Mouse (Mus musculus) gastrocnemius, postnatal 14 days (tissue): ENCODE results near the gene Crisp4. TPM values are rescaled to one million over a fixed set of nuclear protein-coding genes. Genes with fewer than 3 reads are reported as not detected.

Experiments used
- DNase-seq: peaks from one replicate; pipeline ENCODE4 v3.0.0; 2021; ENCODE audit warnings: mixed read lengths
- intact Hi-C: fragments of 180-260 bp; cut with DNase I; formaldehyde crosslinking; loops from one replicate; pipeline ENCODE4 v1.15.1; 2025; ENCODE audit warnings: low total_unique reads
- long read RNA-seq, 2 experiments: library from polyadenylated mRNA; stranded (forward); transcript quantifications; one replicate each; pipeline ENCODE4 v2.0.0; 2021
- total RNA-seq, 2 experiments: library from RNA; stranded (reverse); gene quantifications; 2 replicates each; pipeline ENCODE4 v1.2.3; 2021

The Crisp4 gene
- not detected for total RNA-seq
- long read RNA-seq, experiment 1 = 0 reads
- long read RNA-seq, experiment 2 = 0 reads

GRCm38 (mm10) chr1:18145802-18146201 is at the start of gene Crisp4:
TSS of gene Crisp4 (minus strand) at chr1:18145902.
- no peak for DNase-seq
- intact Hi-C loops = no loop called here

DNA sequence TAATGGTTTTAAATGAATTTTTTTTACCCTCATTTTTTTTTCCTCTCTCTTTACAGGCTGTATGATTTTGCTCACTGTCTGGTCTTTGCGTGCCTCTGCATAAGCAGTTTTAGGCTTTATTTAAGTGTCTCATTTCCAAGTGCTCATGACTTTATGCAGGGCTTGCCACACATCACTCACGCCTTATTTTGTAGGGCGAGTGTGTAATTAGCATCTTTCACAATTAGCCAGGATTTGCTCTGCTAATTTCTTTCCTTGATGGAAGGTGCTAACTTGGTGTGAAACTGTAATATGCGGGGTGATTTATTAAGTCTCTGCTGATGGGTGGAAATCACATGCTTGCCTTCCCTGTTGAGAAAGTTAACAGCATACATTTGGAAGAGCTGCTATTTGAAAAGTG is 46.0 kb upstream of the Crisp4 start:
- intact Hi-C loops = no loop called here
- no peak for DNase-seq

DNA sequence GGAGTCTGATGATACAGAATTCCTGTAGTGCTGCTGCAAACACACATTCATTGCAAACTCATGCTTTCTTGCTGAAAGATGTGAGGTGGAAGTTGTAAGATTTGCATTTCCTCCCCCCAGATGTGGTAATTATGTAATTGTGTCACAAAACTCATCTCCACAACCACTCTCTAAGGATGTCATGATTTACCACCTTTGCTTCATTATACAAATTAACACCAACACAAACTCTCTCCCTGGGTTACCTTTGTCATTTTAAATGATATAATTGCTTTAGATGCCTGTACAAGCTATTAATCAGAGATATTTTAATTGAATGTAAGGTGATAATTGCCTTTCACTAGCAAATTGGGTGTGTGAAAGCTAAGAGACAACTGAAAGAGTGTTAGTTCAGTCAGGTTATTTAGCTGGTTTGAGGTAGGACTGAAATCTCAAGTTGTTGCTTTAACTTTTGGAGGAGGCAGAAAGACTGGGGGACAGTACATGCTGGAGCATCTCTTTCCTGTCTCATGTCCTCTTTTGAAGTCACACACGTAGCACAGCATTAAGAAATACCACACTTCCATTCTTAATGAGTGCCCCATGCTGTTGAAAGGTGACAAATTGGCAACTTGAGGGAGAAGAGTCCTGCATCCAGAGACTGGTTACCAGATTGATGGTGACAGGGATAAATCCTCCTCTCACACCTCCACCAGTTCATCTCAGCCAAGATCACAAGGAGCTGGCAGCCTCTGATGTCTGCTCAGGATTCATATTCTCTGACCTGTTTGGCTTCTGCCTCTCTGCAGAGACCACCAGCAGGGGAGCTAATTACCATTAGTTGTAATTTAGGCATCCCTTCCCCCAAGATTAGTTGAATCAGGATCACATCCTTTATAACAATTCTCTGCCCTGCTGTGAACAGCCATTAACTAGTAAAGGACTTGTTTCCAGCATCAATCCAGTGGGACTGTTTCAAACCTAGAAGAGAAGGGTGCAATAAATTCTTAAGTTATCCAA is 45.3 kb upstream of the Crisp4 start:
- intact Hi-C loops = no loop called here
- no peak for DNase-seq

- no peak for DNase-seq
- intact Hi-C loops = no loop called here
Measured at GRCm38 (mm10) chr1:18181167-18181566, 35.5 kb upstream of the Crisp4 start.

GRCm38 (mm10) chr1:18170573-18170972 is 24.9 kb upstream of the Crisp4 start:
- intact Hi-C loops = no loop called here
- no peak for DNase-seq

GRCm38 (mm10) chr1:18168261-18168660 is 22.6 kb upstream of the Crisp4 start:
- no peak for DNase-seq

DNA sequence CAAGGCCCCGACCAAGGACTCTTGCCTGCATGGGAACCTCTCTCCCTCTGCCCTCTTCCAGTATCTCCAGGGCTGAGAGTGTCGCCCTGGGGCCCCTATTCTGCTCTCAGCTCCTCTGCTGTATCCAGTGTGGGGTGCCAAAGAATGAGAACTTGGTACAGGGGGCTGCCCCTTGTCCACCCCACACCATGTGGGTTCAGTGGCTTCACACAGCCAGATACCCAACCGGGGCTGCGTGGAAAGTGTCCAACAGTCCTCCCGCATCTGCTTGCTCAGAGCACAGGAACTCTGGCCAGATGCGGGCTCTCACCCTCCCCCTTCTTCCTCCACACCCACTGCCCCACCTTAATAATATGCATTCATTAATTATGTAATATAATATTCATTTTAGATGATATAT is 13.4 kb upstream of the Crisp4 start:
- intact Hi-C loops = no loop called here

More at GRCm38 (mm10) chr1:18168261-18168660, 22.6 kb upstream of the Crisp4 start:
- intact Hi-C loops = no loop called here

DNA sequence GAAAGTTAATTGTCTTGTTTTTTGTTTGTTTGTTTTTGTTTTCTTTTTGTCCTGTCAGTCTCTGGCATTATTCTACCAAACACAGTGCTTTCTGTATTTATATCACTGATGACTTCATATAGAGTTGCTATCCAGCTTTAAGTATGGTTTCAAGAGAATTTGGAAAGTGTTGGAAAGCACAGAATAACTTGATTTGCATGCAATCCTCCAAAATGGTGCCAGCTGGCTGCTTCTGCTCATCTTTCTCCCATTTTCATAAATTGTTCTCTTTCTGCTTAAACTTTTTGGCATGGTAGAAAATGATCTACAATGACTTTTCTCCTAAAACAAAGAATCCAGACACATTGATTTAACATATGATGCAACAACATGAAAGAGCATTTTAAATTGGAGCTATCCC is 2.5 kb upstream of the Crisp4 start:
- DNase-seq = no peak
- intact Hi-C loops = no loop called here

More for the DNA sequence above, 13.4 kb upstream of the Crisp4 start:
- DNase-seq = no peak

DNA sequence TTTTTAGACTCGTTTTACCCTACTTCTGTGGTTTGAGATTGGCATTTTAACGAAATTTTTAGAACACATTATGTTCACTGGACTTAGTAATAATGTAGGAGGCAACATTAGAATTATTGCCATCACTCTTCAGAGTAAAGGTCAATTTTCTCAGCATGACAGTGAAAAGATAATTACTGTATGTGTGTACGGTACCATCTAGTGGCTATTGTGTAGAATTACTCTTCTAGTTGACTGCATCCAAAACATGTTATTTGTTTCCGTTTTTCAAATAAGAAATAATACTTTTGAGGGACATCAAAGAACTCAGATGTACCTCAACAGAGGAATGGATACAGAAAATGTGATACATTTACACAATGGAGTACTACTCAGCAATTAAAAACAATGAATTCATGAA is 14.0 kb downstream of the Crisp4 start:
- intact Hi-C loops = no loop called here
- no peak for DNase-seq

DNA sequence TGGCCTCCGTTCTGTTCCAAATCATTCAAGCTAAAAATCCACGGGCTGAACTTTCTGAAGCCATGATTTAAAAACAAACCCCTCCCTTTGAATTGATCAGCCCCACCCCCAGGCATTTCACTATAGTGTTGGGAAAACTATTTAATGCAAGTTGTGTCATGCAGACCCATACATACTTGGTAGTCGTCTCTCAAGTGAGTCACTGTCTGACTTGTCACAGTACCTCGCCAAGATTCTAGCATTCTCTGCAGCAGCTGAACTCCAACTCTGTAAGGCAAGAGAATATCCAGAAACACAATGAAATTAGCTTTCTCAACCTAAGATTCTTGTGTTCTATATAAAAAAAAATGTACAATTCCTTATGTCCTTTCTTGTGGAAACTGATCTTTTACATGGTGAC is 15.7 kb downstream of the Crisp4 start:
- no peak for DNase-seq
- intact Hi-C loops = no loop called here

DNA sequence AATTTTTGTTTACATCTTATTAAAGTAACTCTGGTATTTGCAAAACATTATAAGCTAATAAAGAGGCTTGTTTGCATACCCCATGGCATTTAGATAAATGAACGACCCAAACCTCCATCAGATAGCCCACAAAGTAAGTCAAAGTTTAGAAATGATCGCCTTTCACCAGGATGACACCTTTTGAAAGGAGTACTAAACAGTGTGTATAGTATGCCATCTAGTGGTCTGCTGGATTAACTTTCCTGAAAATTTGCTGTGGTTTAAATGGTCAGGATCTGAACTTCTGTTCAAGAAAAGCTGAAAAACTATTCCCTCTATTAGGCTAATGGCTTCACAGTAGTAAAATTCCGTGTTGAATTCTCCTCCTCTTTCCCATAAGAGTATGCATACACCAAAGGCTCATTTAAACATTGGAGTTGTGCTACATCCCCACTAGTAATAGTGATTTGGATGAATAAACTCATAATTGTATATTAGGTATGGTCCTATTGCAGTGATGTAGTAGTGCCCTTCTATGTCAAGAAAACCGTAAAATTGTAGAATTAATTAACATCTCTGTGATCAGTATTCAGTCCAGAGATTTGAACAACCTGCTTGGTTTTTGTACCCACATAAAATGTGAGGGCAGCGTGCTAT is 38.9 kb downstream of the Crisp4 start:
- intact Hi-C loops = loop anchor here (10.0 kb wide), 1 partner anchor 942 kb away; no protein-coding TSS in a partner anchor
- no peak for DNase-seq

DNA sequence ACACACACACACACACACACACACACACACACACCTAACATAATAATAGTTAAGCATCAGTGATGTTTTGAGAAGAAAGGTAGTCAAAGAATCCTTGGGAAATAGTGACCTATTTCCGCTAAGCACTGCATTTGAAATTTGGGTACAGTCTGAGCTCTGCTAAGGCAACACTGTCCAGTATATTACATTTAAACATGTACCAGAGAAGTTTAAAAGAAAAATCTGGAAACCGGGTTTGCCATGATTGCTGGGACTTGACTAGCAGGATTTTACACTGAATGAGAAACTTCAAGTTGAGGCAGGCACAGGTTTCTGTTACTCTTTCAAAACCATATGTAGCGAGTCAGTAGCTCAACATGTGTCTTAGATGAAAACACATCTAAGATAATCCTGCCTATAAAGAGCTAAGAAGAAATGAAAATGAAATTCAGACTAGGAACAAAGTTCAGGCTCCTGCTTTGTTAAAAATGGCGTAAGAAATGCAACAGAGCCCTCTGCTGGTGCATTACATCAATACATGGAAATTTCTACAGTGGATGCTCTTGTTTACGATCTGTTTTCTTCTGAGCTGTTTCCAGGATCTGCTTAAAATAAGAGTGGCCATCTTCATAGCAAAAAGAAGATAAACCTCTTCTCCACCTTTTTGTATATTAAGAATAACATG is 39.7 kb downstream of the Crisp4 start:
- intact Hi-C loops = loop anchor here (10.0 kb wide), 1 partner anchor 941 kb away; no protein-coding TSS in a partner anchor
- DNase-seq = no peak

DNA sequence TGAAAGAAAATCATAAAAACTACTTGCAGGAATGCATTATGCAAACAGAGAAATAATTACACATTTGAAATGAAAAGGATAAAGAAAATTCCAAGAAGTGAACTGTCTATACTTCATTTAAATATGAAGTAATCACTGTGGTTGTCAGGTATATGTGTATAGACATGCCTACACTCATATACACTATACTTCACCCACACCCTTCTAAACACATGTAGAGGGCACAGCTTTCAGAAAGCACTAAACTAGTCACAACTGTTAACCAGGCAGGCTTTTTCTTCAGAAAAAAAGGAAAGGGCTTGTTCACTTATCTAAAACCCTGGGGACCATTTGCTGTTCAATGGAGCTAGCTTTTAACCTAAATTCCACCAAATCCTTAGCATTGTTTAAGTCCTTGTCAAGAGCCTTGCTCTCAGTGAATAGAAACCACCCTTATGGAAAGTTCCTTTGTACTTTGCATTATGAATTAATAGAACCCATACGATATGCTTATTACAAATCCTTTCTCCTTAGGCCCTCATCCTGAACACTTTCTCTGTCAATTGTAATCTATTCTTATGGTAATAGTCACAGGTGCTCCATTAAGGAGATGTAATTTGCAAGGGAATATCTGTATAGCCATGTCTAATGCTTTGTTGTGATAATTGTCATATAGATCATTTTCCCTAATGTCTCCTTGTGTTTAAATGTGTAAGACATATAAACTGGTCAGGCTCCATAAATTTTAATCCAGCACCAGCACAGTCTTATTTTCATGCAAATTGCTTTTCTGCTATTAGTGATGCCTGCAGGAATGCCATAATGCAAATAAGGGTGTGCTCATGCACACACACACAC is 40.5 kb downstream of the Crisp4 start:
- DNase-seq = no peak

More for the DNA sequence above, 40.5 kb downstream of the Crisp4 start:
- intact Hi-C loops = loop anchor here (10.0 kb wide), 1 partner anchor 940 kb away; no protein-coding TSS in a partner anchor

Other genes starting within 250 kb of the Crisp4 start
- not detected for gene Defb18, start 91.5 kb upstream of the Crisp4 start, total RNA-seq
- gene Defb41, start 119.2 kb upstream of the Crisp4 start, total RNA-seq = not detected